Mouse (Mus musculus): ENCODE data around the gene Serpinb3a. TPM values are rescaled to one million over a fixed set of nuclear protein-coding genes. Genes with fewer than 3 reads are reported as not detected.
A peak's percentile ranks its signal among the peaks of the same experiment; 100 is the strongest.
"Not testable (repeated sequence)": the region's sequence is repeated elsewhere in the genome, so short reads cannot be mapped to it uniquely, and the experiment has no call there.

Serpinb3a gene
- not detected for total RNA-seq (2021)

GRCm38 (mm10) chr1:107052203-107052602 is at the start of gene Serpinb3a:
Serpinb3a (minus strand) TSS chr1:107052303.
- intact Hi-C loops (cut with DNase I), result no loop called here
- no peak for DNase-seq

- intact Hi-C loops (cut with DNase I), result no loop called here
These were observed 46.3 kb upstream of the Serpinb3a start for GRCm38 (mm10) chr1:107098417-107098816.

GRCm38 (mm10) chr1:107083406-107083805 is 31.3 kb upstream of the Serpinb3a start, which contains the start of gene Serpinb3d:
Serpinb3d (minus strand) TSS chr1:107083506.
- intact Hi-C loops (cut with DNase I), result no loop called here
- no peak for DNase-seq

More at GRCm38 (mm10) chr1:107098417-107098816, 46.3 kb upstream of the Serpinb3a start:
- no peak for DNase-seq

GRCm38 (mm10) chr1:107034236-107034635 is 17.9 kb downstream of the Serpinb3a start:
- DNase-seq; intact Hi-C loops (cut with DNase I): not testable (repeated sequence)

GRCm38 (mm10) chr1:107025886-107026285 is 26.2 kb downstream of the Serpinb3a start:
- no peak for DNase-seq
- intact Hi-C loops (cut with DNase I), result no loop called here

GRCm38 (mm10) chr1:107015210-107015609 is 36.9 kb downstream of the Serpinb3a start:
- DNase-seq, result no peak
- intact Hi-C loops (cut with DNase I), result no loop called here

- DNase-seq, result peak in 1 of 2 experiments; percentile 14
- intact Hi-C loops (cut with DNase I), result loop anchor here (5.0 kb wide), 1 partner anchor 468 kb away; no protein-coding TSS in a partner anchor
These were observed 37.6 kb downstream of the Serpinb3a start for GRCm38 (mm10) chr1:107014530-107014929.

GRCm38 (mm10) chr1:107006316-107006715 is 45.8 kb downstream of the Serpinb3a start:
- DNase-seq, result no peak
- intact Hi-C loops (cut with DNase I), result no loop called here

GRCm38 (mm10) chr1:107001754-107002153 is 50.3 kb downstream of the Serpinb3a start:
- intact Hi-C loops (cut with DNase I), result no loop called here
- no peak for DNase-seq

GRCm38 (mm10) chr1:107000424-107000823 is 51.7 kb downstream of the Serpinb3a start:
- DNase-seq, result peak in 1 of 2 experiments; percentile 8
- intact Hi-C loops (cut with DNase I), result no loop called here

Other genes with a start within 250 kb of the Serpinb3a start
- not detected for gene Serpinb5, start 191.1 kb downstream of the Serpinb3a start, total RNA-seq (2021)
- gene Serpinb12, start 117.9 kb downstream of the Serpinb3a start, total RNA-seq (2021), result not detected
- not detected for gene Serpinb13, start 71.3 kb downstream of the Serpinb3a start, total RNA-seq (2021)
- gene Serpinb3d, start 31.2 kb upstream of the Serpinb3a start, total RNA-seq (2021), result not detected
- gene Serpinb3b, start 226.1 kb upstream of the Serpinb3a start, total RNA-seq (2021), result not detected
- gene Serpinb3c, start 226.1 kb upstream of the Serpinb3a start, total RNA-seq (2021), result not detected

All from heart, postnatal 36 days (tissue).